Comparison of ENCODE assay signal across 9 mouse cellular contexts in the genomic region with DNA sequence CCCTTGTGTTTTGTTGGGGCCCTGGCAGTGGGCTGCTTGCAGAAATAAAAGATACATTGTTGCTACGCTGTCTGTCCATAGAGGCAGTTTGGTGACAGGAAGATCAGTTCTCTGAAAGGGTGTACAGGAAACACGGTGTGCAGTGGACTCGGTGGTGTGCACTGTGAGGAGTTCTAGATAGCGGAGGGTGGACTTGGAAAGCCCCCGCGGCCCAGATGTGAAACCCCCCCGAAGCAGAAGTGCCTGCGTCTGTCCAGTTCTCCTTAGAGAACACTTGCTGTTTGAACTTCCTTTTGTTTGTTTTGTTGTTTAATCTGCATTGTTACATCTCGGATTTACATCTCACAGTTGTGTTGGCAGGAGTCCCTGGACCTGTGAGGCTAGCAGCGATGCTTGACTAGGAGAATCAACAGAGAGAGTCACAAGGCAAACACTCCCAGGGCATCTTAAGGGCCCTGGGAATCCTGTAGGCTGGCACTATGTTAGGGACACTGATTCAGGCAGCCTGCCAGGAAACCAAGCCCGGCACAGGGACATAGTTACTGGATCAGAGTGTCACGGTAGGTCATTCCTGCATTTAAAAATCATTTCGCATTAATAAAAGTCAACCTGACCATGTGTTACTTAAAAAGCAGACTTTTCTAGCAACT. TPM values are rescaled to one million over a fixed set of nuclear protein-coding genes. Genes with fewer than 3 reads are reported as not detected.
DNase-seq lines count a peak whose midpoint lies in the region; ATAC-seq and TF ChIP-seq lines count a peak whose summit lies in the region.
"Had no signal": no experiment of that assay in that cellular context is flagged by ENCODE, and none has a peak within 500 bp of the region (broad histone marks: within the 10 kb centered on the region; RNA-seq: fewer than 3 reads in every experiment).

No protein-coding gene starts in this region.

- no peak overlapping the region for H3K4me3 ChIP-seq in kidney, embryonic 15.5 days (replicated peaks)
- H3K4me3 ChIP-seq in heart, adult 2 months, result no peak overlapping the region
- H3K4me3 ChIP-seq in lung, postnatal 0 days (ENCODE audit: low read depth, low read length), result no peak overlapping the region

- H3K36me3 ChIP-seq in kidney, embryonic 15.5 days, result peaks cover 11% of the 10 kb centered on the region; the same call in 1 of the 2 replicates
- H3K36me3 ChIP-seq in heart, adult 2 months (ENCODE audit: control insufficient read depth, insufficient read depth, low read length), result no peaks in the 10 kb centered on the region
- H3K36me3 ChIP-seq in lung, postnatal 0 days (ENCODE audit: insufficient read depth, low read length), result no peaks in the 10 kb centered on the region

- TF ChIP-seq EP300 in heart, adult 2 months (IDR thresholded peaks at IDR 0.05; ENCODE audit: insufficient read depth, low read depth, low read length), result no peak
- TF ChIP-seq EP300 in lung, postnatal 0 days (IDR thresholded peaks at IDR 0.05), result peak; percentile 91

- no peak overlapping the region for H3K9ac ChIP-seq in kidney, embryonic 15.5 days
- no peak overlapping the region for H3K9ac ChIP-seq in heart, adult 2 months (ENCODE audit: low read depth, low read length)
- H3K9ac ChIP-seq in lung, postnatal 0 days (replicated peaks; ENCODE audit: low read depth), result no peak overlapping the region

- TF ChIP-seq POLR2A in heart, adult 2 months (IDR thresholded peaks at IDR 0.05; ENCODE audit: insufficient read depth, low read depth, low read length), result no peak

- TF ChIP-seq CTCF in heart, adult 2 months (IDR thresholded peaks at IDR 0.05), result no peak
- no peak for TF ChIP-seq CTCF in lung, postnatal 0 days (IDR thresholded peaks at IDR 0.05)

- H3K79me2 ChIP-seq in heart, adult 2 months (replicated peaks; ENCODE audit: control insufficient read depth, insufficient read depth, low read length), result no peaks in the 10 kb centered on the region

- no peaks in the 10 kb centered on the region for H3K9me3 ChIP-seq in kidney, embryonic 15.5 days (replicated peaks)
- no peaks in the 10 kb centered on the region for H3K9me3 ChIP-seq in lung, postnatal 0 days (ENCODE audit: low read length)

- peaks cover 20% of the 10 kb centered on the region for H3K4me1 ChIP-seq in kidney, embryonic 15.5 days
- no peaks in the 10 kb centered on the region; the same call in 1 of the 2 replicates for H3K4me1 ChIP-seq in heart, adult 2 months (ENCODE audit: control insufficient read depth, insufficient read depth, low read length)
- H3K4me1 ChIP-seq in lung, postnatal 0 days (ENCODE audit: insufficient read depth, low read depth, low read length), result peaks cover 7% of the 10 kb centered on the region; the same call in 1 of the 2 replicates

- H3K27ac ChIP-seq in kidney, embryonic 15.5 days, result no peak overlapping the region
- H3K27ac ChIP-seq in heart, adult 2 months, result peak overlapping the region; percentile 28
- no peak overlapping the region for H3K27ac ChIP-seq in lung, postnatal 0 days (ENCODE audit: low read length)

- intact Hi-C loops in heart, adult 2 months (cut with DNase I), result no loop called here

- H3K4me2 ChIP-seq in kidney, embryonic 15.5 days, result no peak overlapping the region
- H3K4me2 ChIP-seq in lung, postnatal 0 days (replicated peaks; ENCODE audit: low read depth, low read length), result peak overlapping the region; percentile 22; the same call in 1 of the 2 replicates

- DNase-seq in kidney, adult 18-20 months, result peak; percentile 25
- DNase-seq in adrenal gland, postnatal 14 days, result peak; percentile 75
- peak; percentile 48 to 69 for DNase-seq in heart, adult 2 months
- DNase-seq in lung, postnatal 0 days (ENCODE audit: low spot score), result peak; percentile 92
- DNase-seq in retina, postnatal 1 day, result no peak
- no peak for DNase-seq in spleen, adult 18-20 months
- DNase-seq: left cerebral cortex, postnatal 4 days; thymus, postnatal 36 days had no signal

- WGBS in kidney, embryonic 15.5 days, result 71% methylated on average over 13 of the region's 13 CpGs
- WGBS in heart, adult 2 months, result 30% methylated on average over 13 of the region's 13 CpGs
- WGBS in lung, postnatal 0 days, result 29% methylated on average over 13 of the region's 13 CpGs

- ATAC-seq in kidney, embryonic 15.5 days (replicated peaks; ENCODE audit: low FRiP score), result no peak
- peak; percentile 90 for ATAC-seq in lung, postnatal 0 days

- H3K27me3 ChIP-seq in kidney, embryonic 15.5 days, result no peaks in the 10 kb centered on the region
- no peaks in the 10 kb centered on the region for H3K27me3 ChIP-seq in heart, adult 2 months (ENCODE audit: control insufficient read depth, insufficient read depth, low read length)
- no peaks in the 10 kb centered on the region for H3K27me3 ChIP-seq in lung, postnatal 0 days (replicated peaks; ENCODE audit: insufficient read depth, low read length)

RNA-seq across cellular contexts. Expression of a gene that starts 47.8 kb away (rescaled TPM):
- polyA plus RNA-seq in kidney, embryonic 15.5 days (2015; fragmentation: Nextera tagmentation; extraction: Ambion mirVana), result 59.3 and 63.3 TPM in 2 replicates
- total RNA-seq in adrenal gland, postnatal 14 days (2021), result 14.2 and 19.3 TPM in 2 replicates
- 1 to 10 TPM; 9.7 to 9.8 TPM for total RNA-seq in heart, adult 2 months (2021)
- polyA plus RNA-seq in heart, adult 2 months (2012; rRNA removed), result 6.2 and 11.8 TPM in 2 replicates
- 25.9 and 26.8 TPM in 2 replicates for polyA plus RNA-seq in lung, postnatal 0 days (2015; fragmentation: Nextera tagmentation; extraction: Ambion mirVana)

RNA-seq across cellular contexts. Expression of a gene that starts 52.0 kb away (rescaled TPM):
- polyA plus RNA-seq in kidney, embryonic 15.5 days (2015; fragmentation: Nextera tagmentation; extraction: Ambion mirVana), result 6.0 and 7.7 TPM in 2 replicates
- total RNA-seq in adrenal gland, postnatal 14 days (2021), result 7.3 and 9.5 TPM in 2 replicates
- total RNA-seq in heart, adult 2 months (2021), result 1 to 10 TPM; 4.7 to 5.5 TPM
- polyA plus RNA-seq in heart, adult 2 months (2012; rRNA removed), result 1.9 and 3.6 TPM in 2 replicates
- polyA plus RNA-seq in lung, postnatal 0 days (2015; fragmentation: Nextera tagmentation; extraction: Ambion mirVana), result 12.0 and 13.2 TPM in 2 replicates

Comparison
In these comparisons a context has a peak if more than half of its experiments do, and no peak if none do; other contexts are left out.
1. DNase-seq: peak in kidney, adult 18-20 months (single experiment), adrenal gland, postnatal 14 days (single experiment), heart, adult 2 months (2 of 2) and lung, postnatal 0 days (single experiment); none in retina, postnatal 1 day (single experiment) and spleen, adult 18-20 months (0 of 2).